Mouse (Mus musculus): Measurements from ENCODE around the gene Aldh9a1. TPM values are rescaled to one million over a fixed set of nuclear protein-coding genes. Genes with fewer than 3 reads are reported as not detected.

Aldh9a1 gene
- 47.3 and 49.2 TPM in 2 replicates for polyA plus RNA-seq (2015; fragmentation: Nextera tagmentation; extraction: Ambion mirVana)

- Histone ChIP-seq H3K9ac (peak within 1 kb of the TSS; percentile 42), H3K4me3 (replicated peaks) (peak within 1 kb of the TSS; percentile 63), H3K36me3 (peaks cover 11% of the 10 kb centered on the region; the same call in 1 of the 2 replicates), H3K4me2 (replicated peaks) (peak within 1 kb of the TSS; percentile 82), H3K27me3 (no peaks in the 10 kb centered on the region), H3K27ac (replicated peaks) (peak within 1 kb of the TSS; percentile 86), H3K9me3 (replicated peaks) (no peaks in the 10 kb centered on the region), H3K4me1 (0 out of 2 replicates have a peak, but pooled peaks cover 2% of the 10 kb centered on the region)
- peak; percentile 96 for ATAC-seq (ENCODE audit: insufficient number of reproducible peaks, low FRiP score, low TSS enrichment, low read depth)
- under 1% methylated on average over 55 of the region's 55 CpGs for WGBS
Measured at GRCm38 (mm10) chr1:167349815-167350596, at the start of gene Aldh9a1. TSS of gene Aldh9a1 (plus strand) at chr1:167349991.

GRCm38 (mm10) chr1:167300122-167300521, 49.7 kb upstream of the Aldh9a1 start:
- ATAC-seq (ENCODE audit: insufficient number of reproducible peaks, low FRiP score, low TSS enrichment, low read depth) = no peak
- Histone ChIP-seq H3K4me3 (replicated peaks) (no peak overlapping the region), H3K9me3 (replicated peaks) (no peaks in the 10 kb centered on the region), H3K4me1 (no peaks in the 10 kb centered on the region), H3K27me3 (no peaks in the 10 kb centered on the region), H3K4me2 (replicated peaks) (no peak overlapping the region), H3K27ac (replicated peaks) (no peak overlapping the region), H3K9ac (no peak overlapping the region), H3K36me3 (no peaks in the 10 kb centered on the region)
- WGBS = 75% methylated on average over 2 of the region's 2 CpGs

DNA sequence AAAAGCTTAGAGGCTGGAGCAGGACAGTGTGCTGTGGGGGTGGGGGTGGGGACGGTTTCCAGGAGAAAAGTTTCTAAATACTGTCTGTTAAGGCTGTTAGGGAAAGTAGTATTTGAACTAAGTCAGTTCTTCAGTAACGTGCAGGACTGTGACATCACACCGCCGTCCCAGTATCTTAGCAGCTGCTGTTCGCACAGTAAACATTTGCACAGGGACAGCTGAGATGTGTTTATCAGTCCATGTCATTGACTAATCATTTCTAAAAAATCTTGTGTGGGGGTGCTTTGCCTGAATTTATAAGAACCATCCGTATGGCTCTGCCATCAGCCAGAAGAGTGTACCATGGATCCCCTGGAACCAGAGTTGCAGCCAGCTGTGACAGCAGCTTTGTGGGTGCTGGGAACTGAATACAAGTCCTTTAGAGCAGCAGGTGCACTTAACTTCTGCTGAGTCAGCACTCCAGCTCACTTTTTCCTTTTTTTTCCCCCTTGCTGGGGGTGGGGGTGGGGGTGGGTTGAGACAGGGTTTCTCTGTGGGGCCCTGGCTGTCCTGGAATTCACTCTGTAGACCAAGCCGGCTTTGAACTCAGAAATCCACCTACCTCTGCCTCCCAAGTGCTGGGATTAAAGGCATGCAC, 44.2 kb upstream of the Aldh9a1 start:
- no peak for ATAC-seq (ENCODE audit: insufficient number of reproducible peaks, low FRiP score, low TSS enrichment, low read depth)
- Histone ChIP-seq H3K4me1 (peaks cover 11% of the 10 kb centered on the region; the same call in 1 of the 2 replicates), H3K36me3 (no peaks in the 10 kb centered on the region), H3K4me3 (replicated peaks) (no peak overlapping the region), H3K4me2 (replicated peaks) (no peak overlapping the region), H3K9me3 (replicated peaks) (no peaks in the 10 kb centered on the region), H3K27me3 (no peaks in the 10 kb centered on the region), H3K27ac (replicated peaks) (no peak overlapping the region), H3K9ac (no peak overlapping the region)
- 68% methylated on average over 7 of the region's 7 CpGs for WGBS

DNA sequence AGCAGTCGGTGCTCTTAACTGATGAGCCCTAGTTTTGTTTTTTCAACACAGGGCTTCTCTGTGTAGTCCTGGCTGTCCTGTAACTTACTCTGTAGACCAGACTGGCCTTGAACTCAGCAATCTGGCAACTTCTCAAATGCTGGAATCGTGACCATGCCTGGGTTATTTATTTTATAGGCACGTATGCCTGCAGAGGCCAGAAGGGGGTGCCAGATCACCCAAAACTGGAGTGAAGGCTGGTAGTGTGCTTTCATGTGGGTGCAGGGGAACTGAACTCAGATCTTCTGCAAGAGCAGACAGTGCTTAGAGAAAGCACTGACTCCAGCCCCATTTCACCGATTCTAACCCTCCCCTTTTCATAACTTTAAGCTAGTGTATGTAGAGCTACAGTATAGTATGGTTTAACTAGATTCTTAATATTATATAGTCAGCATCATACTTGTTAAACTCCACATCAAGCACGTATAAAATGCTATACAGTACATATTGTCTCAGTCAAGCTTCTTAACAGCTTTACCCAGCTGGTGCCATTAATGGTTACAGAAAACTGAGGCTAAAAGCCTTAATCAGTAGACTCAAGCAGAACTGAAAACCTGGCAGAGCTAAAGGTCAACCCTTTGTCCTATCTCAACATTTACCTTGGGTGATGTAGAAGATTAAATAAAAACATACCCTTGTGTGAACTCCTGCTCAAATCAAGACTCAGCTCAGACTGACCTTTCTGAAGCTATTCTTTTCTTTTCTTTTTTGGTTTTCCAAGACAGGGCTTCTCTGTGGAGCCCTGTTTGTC, 43.1 kb upstream of the Aldh9a1 start:
- peaks cover 11% of the 10 kb centered on the region; the same call in 1 of the 2 replicates for H3K4me1 ChIP-seq
- 64% methylated on average over 5 of the region's 5 CpGs for WGBS
- no peaks in the 10 kb centered on the region for H3K27me3 ChIP-seq
- no peak overlapping the region for H3K9ac ChIP-seq
- peaks cover 2% of the 10 kb centered on the region; the same call in 1 of the 2 replicates for H3K36me3 ChIP-seq
- H3K9me3 ChIP-seq (replicated peaks) = no peaks in the 10 kb centered on the region
- ATAC-seq (ENCODE audit: insufficient number of reproducible peaks, low FRiP score, low TSS enrichment, low read depth) = no peak
- H3K4me2 ChIP-seq (replicated peaks) = no peak overlapping the region
- no peak overlapping the region for H3K27ac ChIP-seq (replicated peaks)
- no peak overlapping the region for H3K4me3 ChIP-seq (replicated peaks)

GRCm38 (mm10) chr1:167307674-167308073, 42.1 kb upstream of the Aldh9a1 start:
- peaks cover 11% of the 10 kb centered on the region; the same call in 1 of the 2 replicates for H3K4me1 ChIP-seq
- no peak overlapping the region for H3K9ac ChIP-seq
- peak overlapping the region; percentile 72 for H3K4me3 ChIP-seq (replicated peaks)
- H3K27me3 ChIP-seq = no peaks in the 10 kb centered on the region
- WGBS = 66% methylated on average over 11 of the region's 11 CpGs
- ATAC-seq (ENCODE audit: insufficient number of reproducible peaks, low FRiP score, low TSS enrichment, low read depth) = no peak
- H3K27ac ChIP-seq (replicated peaks) = no peak overlapping the region
- H3K9me3 ChIP-seq (replicated peaks) = no peaks in the 10 kb centered on the region
- H3K36me3 ChIP-seq = peaks cover 12% of the 10 kb centered on the region
- H3K4me2 ChIP-seq (replicated peaks) = peak overlapping the region; percentile 69

GRCm38 (mm10) chr1:167308261-167309054, 41.3 kb upstream of the Aldh9a1 start, which contains the start of gene Tmco1:
TSS of gene Tmco1 (plus strand) at chr1:167308378.
- Histone ChIP-seq H3K9ac (peak within 1 kb of the TSS; percentile 88), H3K9me3 (replicated peaks) (no peaks in the 10 kb centered on the region), H3K4me2 (replicated peaks) (peak within 1 kb of the TSS; percentile 69), H3K27ac (replicated peaks) (peak within 1 kb of the TSS; percentile 92), H3K36me3 (peaks cover 18% of the 10 kb centered on the region), H3K4me1 (peaks cover 11% of the 10 kb centered on the region; the same call in 1 of the 2 replicates), H3K27me3 (no peaks in the 10 kb centered on the region), H3K4me3 (replicated peaks) (peak within 1 kb of the TSS; percentile 72)
- peak; percentile 97 for ATAC-seq (ENCODE audit: insufficient number of reproducible peaks, low FRiP score, low TSS enrichment, low read depth)
- under 1% methylated on average over 82 of the region's 82 CpGs for WGBS

- Histone ChIP-seq H3K36me3 (peaks cover 36% of the 10 kb centered on the region), H3K27me3 (no peaks in the 10 kb centered on the region), H3K27ac (replicated peaks) (no peak overlapping the region), H3K9ac (no peak overlapping the region), H3K9me3 (replicated peaks) (no peaks in the 10 kb centered on the region), H3K4me3 (replicated peaks) (no peak overlapping the region), H3K4me2 (replicated peaks) (no peak overlapping the region), H3K4me1 (peaks cover 7% of the 10 kb centered on the region; the same call in 1 of the 2 replicates)
- ATAC-seq (ENCODE audit: insufficient number of reproducible peaks, low FRiP score, low TSS enrichment, low read depth) = no peak
Measured at GRCm38 (mm10) chr1:167312367-167312766, 37.4 kb upstream of the Aldh9a1 start.

GRCm38 (mm10) chr1:167313220-167313619, 36.6 kb upstream of the Aldh9a1 start:
- Histone ChIP-seq H3K4me1 (0 out of 2 replicates have a peak, but pooled peaks cover 4% of the 10 kb centered on the region), H3K9ac (no peak overlapping the region), H3K9me3 (replicated peaks) (no peaks in the 10 kb centered on the region), H3K4me2 (replicated peaks) (no peak overlapping the region), H3K27me3 (no peaks in the 10 kb centered on the region), H3K36me3 (peaks cover 42% of the 10 kb centered on the region), H3K4me3 (replicated peaks) (no peak overlapping the region), H3K27ac (replicated peaks) (no peak overlapping the region)
- no peak for ATAC-seq (ENCODE audit: insufficient number of reproducible peaks, low FRiP score, low TSS enrichment, low read depth)
- 82% methylated on average over 4 of the region's 4 CpGs for WGBS

DNA sequence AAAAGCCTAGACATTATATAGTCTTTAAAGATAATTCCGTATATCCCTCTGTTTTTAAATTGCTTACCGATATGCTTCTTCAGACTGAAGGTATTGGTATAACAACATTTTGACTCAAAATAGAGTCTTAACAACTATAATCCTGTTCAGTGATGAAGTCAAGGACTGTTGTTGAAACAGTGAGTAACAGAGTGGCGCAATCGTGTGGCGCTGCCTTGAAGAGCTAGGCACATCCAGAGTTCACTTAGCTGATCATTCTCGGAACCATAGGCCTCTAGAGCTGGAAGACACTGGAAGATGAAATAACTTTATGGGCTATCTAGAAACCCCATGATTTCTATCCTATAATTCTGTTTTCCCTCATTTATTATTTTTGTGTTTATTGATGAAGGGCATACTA, 28.1 kb upstream of the Aldh9a1 start:
- Histone ChIP-seq H3K9ac (no peak overlapping the region), H3K4me2 (replicated peaks) (no peak overlapping the region), H3K4me3 (replicated peaks) (no peak overlapping the region), H3K4me1 (no peaks in the 10 kb centered on the region), H3K27ac (replicated peaks) (no peak overlapping the region), H3K27me3 (no peaks in the 10 kb centered on the region), H3K9me3 (replicated peaks) (no peaks in the 10 kb centered on the region), H3K36me3 (peaks cover 72% of the 10 kb centered on the region)
- ATAC-seq (ENCODE audit: insufficient number of reproducible peaks, low FRiP score, low TSS enrichment, low read depth) = no peak
- WGBS = 96% methylated on average over 6 of the region's 6 CpGs

DNA sequence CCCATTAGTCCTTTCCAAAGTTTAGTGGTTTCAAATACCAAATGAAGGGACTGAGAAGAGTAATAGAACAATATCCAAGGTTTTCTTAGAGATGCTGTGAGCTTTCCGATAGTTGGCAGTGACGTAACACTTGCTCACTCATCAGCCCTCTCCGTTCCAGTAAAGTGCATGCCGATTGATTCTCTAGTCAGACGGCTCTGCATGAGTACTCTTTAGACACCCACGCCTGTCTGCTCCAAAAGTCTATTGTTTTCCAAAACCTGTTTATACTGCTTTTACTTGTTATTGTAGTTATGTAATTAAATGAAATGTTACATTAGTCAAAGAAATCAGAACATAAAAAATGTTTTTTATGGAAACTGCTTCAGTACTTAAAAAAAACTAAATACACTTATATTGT, 21.0 kb upstream of the Aldh9a1 start:
- Histone ChIP-seq H3K4me2 (replicated peaks) (no peak overlapping the region), H3K36me3 (peaks cover 53% of the 10 kb centered on the region), H3K27me3 (no peaks in the 10 kb centered on the region), H3K9me3 (replicated peaks) (no peaks in the 10 kb centered on the region), H3K4me1 (no peaks in the 10 kb centered on the region), H3K9ac (no peak overlapping the region), H3K4me3 (replicated peaks) (no peak overlapping the region), H3K27ac (replicated peaks) (no peak overlapping the region)
- no peak for ATAC-seq (ENCODE audit: insufficient number of reproducible peaks, low FRiP score, low TSS enrichment, low read depth)
- 90% methylated on average over 6 of the region's 6 CpGs for WGBS

All from embryonic facial prominence, embryonic 15.5 days (tissue).